Mouse (Mus musculus) myocyte (in vitro differentiated cells): ENCODE data around the gene Olfr1415.

Source experiments
- MYOD1 ChIP-seq, 3 experiments: IDR thresholded peaks; one replicate each; pipeline ENCODE4 v1.6.1; 2011; ENCODE audit warnings: control low read depth in 2 of 3, low read depth in 2 of 3, mild to moderate bottlenecking in 2 of 3, moderate library complexity in 1 of 3; ENCODE audit not compliant: insufficient read length in 2 of 3, control insufficient read depth in 1 of 3
- MYOG ChIP-seq, 3 experiments: IDR thresholded peaks; one replicate each; pipeline ENCODE4 v1.6.1; 2011; ENCODE audit warnings: control low read depth in 2 of 3, low read depth in 2 of 3, mild to moderate bottlenecking in 2 of 3; ENCODE audit not compliant: insufficient read length in 2 of 3, control insufficient read depth in 1 of 3, insufficient read depth in 1 of 3
- POLR2A ChIP-seq: IDR thresholded peaks from one replicate; pipeline ENCODE4 v1.6.1; 2011; ENCODE audit warnings: low read depth, mild to moderate bottlenecking, control low read depth, moderate library complexity; ENCODE audit not compliant: insufficient read length

DNA sequence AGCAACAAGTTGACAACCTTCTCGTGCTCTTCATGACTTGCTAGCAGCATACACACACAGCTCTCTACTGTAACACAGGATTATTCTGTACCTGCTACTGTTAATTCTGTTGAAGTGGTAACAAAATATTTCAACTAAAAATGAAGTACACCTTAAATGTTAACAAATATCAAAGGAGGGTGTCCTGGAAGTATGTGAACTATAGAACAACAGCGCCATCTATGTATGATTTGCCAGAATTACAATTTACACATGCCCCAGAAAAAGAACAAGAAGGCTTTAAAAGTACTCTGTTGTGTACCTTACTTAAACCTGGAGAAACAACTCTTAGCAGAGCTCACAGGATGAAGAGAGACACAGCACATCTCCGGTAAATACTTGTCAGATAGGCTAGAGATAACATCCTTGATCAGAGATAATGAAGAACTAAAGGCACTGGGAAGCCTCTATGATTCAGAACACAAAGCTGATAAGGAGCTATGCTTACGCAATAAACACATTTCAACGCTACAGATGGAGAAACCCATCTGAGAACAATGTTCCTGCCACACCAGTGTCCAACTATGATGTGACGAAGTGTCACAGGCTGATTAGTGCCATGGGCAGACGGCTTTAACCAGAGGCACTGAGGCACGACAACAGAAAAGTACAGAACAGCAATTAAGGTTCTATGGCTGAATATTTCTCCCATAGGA lies 42.0 kb downstream of the Olfr1415 start:
- TF ChIP-seq POLR2A: no peak
- TF ChIP-seq MYOG (IDR thresholded peaks at IDR 0.05; ENCODE audit: control insufficient read depth in 1 of 3, insufficient read depth in 1 of 3, insufficient read length in 2 of 3, low read depth in 2 of 3): no peak
- TF ChIP-seq MYOD1 (IDR thresholded peaks at IDR 0.05; ENCODE audit: control insufficient read depth in 1 of 3, insufficient read length in 2 of 3, low read depth in 2 of 3): no peak
